Mouse (Mus musculus): ENCODE results near the gene Tnfrsf1a. TPM values are rescaled to one million over a fixed set of nuclear protein-coding genes. Genes with fewer than 3 reads are reported as not detected.
A peak's percentile ranks its signal among the peaks of the same experiment; 100 is the strongest.

The Tnfrsf1a gene
- polyA plus RNA-seq, 1 experiment, result 149 TPM

DNA sequence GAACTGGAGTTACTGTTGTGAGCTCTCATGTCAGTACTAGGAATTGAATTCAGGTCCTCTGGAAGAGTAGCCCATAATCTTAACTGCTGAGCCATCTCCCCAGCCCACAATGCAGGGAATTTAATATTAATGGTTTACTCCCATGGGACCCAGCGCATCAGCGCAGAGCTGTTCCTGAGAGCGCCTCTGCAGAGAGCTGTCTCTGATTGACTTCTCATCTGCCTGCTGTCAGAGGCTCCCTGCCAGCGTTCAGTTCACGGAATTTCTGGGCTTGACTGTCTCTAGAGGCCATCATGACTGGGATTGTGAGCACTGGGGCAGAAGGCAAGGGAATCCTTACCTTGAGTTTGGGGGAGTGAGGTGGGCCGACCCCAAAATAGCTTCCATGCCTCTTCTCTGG is 27.9 kb downstream of the Tnfrsf1a start:
- no peaks in the 10 kb centered on the region for H3K36me3 ChIP-seq (ENCODE audit: control insufficient read depth, insufficient read depth, low read length)
- TF ChIP-seq CTCF (IDR thresholded peaks at IDR 0.05; ENCODE audit: borderline replicate concordance, control insufficient read depth, extremely low read depth, insufficient read depth, low read length, poor library complexity), result no peak
- no peak for TF ChIP-seq POLR2A (IDR thresholded peaks at IDR 0.05; ENCODE audit: control insufficient read depth, extremely low read depth, insufficient read depth, low read length, poor library complexity)
- 93% methylated on average over 6 of the region's 6 CpGs for WGBS
- H3K27ac ChIP-seq (ENCODE audit: control insufficient read depth, insufficient read depth, low read length), result no peak overlapping the region
- no peak overlapping the region for H3K4me3 ChIP-seq (ENCODE audit: control insufficient read depth, insufficient read depth, low read length)
- H3K27me3 ChIP-seq (ENCODE audit: control insufficient read depth, insufficient read depth, low read length), result peaks cover 5% of the 10 kb centered on the region; the same call in 1 of the 2 replicates
- DNase-seq, result no peak
- peaks cover 14% of the 10 kb centered on the region for H3K4me1 ChIP-seq (replicated peaks; ENCODE audit: control insufficient read depth, insufficient read depth, low read length)

DNA sequence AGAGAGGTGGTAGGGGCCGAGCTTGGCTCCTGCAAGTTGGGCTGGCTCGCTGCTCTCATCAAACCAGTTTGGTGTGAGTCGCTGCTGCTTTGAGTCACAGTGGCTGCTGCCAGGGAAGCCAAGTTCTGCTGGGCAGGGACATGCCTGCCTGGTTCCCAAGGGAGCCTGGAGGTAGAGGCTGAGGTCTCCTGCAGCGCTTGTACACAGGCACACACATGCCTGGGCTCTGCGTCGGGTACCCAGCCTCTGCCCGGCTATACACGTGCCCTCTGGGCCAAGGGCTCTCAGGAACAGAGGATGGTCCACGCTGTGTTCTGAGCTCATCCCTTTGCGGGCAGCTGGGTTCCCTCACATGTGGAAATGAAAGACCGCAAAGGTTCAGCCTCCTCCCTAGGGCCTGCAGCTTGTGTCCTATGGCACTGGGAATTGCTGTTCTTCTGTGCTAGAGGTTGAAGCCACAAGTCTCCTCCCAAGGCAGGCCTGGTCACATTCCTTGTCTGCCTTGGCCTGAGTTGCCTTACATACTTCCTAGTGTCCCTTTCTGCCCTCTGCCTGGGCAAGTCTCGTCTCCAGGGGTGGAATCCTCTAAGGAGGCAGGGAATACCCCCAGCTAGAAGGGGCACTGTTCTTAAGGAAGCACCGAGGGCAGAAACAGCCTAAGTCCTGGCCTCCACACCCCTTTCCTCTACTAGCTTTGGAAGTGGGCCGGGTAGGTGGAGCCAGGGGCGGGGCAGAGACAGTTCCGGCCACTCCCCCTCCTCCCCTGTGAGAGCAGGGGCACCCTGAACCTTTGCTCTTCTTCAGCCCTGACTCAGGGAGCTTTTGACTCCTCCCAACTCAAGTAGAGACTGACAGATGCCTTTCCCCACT is 28.7 kb downstream of the Tnfrsf1a start:
- WGBS, result 56% methylated on average over 16 of the region's 16 CpGs
- Histone ChIP-seq H3K4me1 (replicated peaks; ENCODE audit: control insufficient read depth, insufficient read depth, low read length) (peaks cover 14% of the 10 kb centered on the region), H3K4me3 (ENCODE audit: control insufficient read depth, insufficient read depth, low read length) (no peak overlapping the region), H3K27me3 (ENCODE audit: control insufficient read depth, insufficient read depth, low read length) (peaks cover 5% of the 10 kb centered on the region; the same call in 1 of the 2 replicates), H3K36me3 (ENCODE audit: control insufficient read depth, insufficient read depth, low read length) (no peaks in the 10 kb centered on the region), H3K27ac (ENCODE audit: control insufficient read depth, insufficient read depth, low read length) (no peak overlapping the region)
- TF ChIP-seq CTCF (IDR thresholded peaks at IDR 0.05; ENCODE audit: borderline replicate concordance, control insufficient read depth, extremely low read depth, insufficient read depth, low read length, poor library complexity) (no peak), POLR2A (IDR thresholded peaks at IDR 0.05; ENCODE audit: control insufficient read depth, extremely low read depth, insufficient read depth, low read length, poor library complexity) (no peak; the same call in 1 of the 2 replicates)
- DNase-seq, result peak; percentile 89

DNA sequence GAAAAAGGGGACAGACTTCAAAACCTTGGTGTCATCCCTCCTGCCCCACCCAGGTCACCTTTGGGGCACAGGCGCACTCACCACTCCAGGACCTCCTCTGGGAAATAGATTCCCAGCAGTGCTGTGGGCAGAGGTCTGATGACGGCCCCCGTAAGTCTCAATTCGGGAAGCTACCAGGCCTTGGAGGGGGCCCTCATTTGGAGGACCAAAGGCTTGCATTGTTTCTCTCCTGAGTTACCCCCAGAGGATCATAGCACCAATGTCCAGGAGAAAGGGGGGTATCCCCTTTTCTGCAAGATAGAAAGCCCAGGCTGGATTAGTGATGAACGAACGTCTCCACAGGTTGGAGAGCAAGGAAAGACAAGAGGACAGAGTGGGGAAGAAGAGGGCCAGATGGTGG is 29.5 kb downstream of the Tnfrsf1a start:
- H3K4me3 ChIP-seq (ENCODE audit: control insufficient read depth, insufficient read depth, low read length), result no peak overlapping the region

DNA sequence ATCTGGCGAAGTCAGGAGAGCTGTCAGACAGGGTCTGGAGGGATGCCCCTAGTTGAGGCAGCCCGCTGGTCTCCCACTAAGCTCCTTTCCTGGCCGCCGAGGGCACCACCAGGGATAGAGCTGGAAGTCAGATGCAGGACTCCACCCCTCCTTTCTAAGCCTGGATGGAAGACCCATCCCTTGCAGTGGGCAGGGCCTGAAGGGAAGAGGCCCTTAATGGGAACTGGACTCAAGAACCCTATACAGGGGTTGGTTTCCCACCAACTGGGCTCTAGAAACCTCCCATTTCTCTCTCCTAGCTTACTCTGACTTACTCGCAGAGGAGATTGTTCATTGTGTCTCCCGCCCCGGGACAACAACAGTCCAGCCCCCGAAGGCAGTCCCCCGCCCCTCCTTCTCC is 30.6 kb downstream of the Tnfrsf1a start:
- 56% methylated on average over 9 of the region's 9 CpGs for WGBS
- DNase-seq, result no peak
- no peaks in the 10 kb centered on the region for H3K36me3 ChIP-seq (ENCODE audit: control insufficient read depth, insufficient read depth, low read length)
- no peak for TF ChIP-seq CTCF (IDR thresholded peaks at IDR 0.05; ENCODE audit: borderline replicate concordance, control insufficient read depth, extremely low read depth, insufficient read depth, low read length, poor library complexity)
- TF ChIP-seq POLR2A (IDR thresholded peaks at IDR 0.05; ENCODE audit: control insufficient read depth, extremely low read depth, insufficient read depth, low read length, poor library complexity), result no peak
- H3K27me3 ChIP-seq (ENCODE audit: control insufficient read depth, insufficient read depth, low read length), result peaks cover 5% of the 10 kb centered on the region; the same call in 1 of the 2 replicates
- no peak overlapping the region for H3K27ac ChIP-seq (ENCODE audit: control insufficient read depth, insufficient read depth, low read length)
- H3K4me3 ChIP-seq (ENCODE audit: control insufficient read depth, insufficient read depth, low read length), result no peak overlapping the region
- peaks cover 22% of the 10 kb centered on the region for H3K4me1 ChIP-seq (replicated peaks; ENCODE audit: control insufficient read depth, insufficient read depth, low read length)

More for the DNA sequence above, 29.5 kb downstream of the Tnfrsf1a start:
- Histone ChIP-seq H3K27me3 (ENCODE audit: control insufficient read depth, insufficient read depth, low read length) (peaks cover 5% of the 10 kb centered on the region; the same call in 1 of the 2 replicates), H3K36me3 (ENCODE audit: control insufficient read depth, insufficient read depth, low read length) (no peaks in the 10 kb centered on the region), H3K4me1 (replicated peaks; ENCODE audit: control insufficient read depth, insufficient read depth, low read length) (peaks cover 14% of the 10 kb centered on the region), H3K27ac (ENCODE audit: control insufficient read depth, insufficient read depth, low read length) (no peak overlapping the region)
- 73% methylated on average over 6 of the region's 6 CpGs for WGBS
- no peak for DNase-seq
- TF ChIP-seq POLR2A (IDR thresholded peaks at IDR 0.05; ENCODE audit: control insufficient read depth, extremely low read depth, insufficient read depth, low read length, poor library complexity) (no peak), CTCF (IDR thresholded peaks at IDR 0.05; ENCODE audit: borderline replicate concordance, control insufficient read depth, extremely low read depth, insufficient read depth, low read length, poor library complexity) (no peak)

DNA sequence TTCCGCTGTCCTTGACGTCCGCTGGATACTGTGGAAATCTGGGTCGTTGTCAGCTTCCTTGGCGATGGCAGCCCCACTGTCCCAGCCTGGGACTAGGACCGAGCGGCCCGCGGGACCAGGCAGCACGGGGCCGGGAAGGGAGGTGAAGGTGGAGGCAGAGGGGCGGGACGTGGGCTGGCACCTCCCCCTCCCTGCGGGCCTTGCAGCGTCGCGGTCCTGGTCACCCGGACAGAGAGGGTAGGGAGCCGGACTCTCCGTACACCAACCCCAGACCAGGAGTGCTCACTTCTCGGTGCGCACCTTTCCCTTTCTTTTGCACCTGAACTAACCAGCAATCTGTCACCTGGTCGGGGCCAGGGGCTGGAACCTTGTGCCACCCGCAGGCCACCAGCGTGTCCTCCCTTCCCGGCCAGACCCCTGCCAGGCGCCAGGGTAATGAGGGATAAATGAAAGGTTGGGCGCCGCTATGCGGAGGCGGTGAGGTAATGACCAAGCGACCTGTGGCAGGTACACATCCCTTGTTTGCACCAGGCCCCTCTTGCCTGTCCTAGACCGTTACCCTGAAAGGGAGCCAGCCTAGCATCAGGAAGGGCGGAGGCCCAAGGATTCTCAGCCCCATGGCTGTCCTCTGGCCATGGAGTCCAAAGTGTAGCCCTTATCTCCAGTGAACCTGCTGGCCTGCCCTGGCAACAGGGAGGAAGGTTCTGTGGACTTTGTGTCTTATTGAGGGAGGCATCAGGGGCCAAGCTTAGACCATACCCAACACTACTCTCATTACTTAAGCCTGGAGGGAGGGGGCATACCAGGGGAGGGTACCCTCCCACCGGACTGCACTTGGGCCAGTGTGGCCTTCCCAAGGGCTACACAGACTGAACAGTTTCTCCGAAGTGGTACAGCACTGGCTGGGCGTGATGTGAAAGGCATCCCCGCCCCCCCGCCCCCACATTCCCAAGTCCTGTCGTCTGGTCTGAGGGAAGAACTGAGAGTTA is 31.5 kb downstream of the Tnfrsf1a start, which contains the start of gene Plekhg6:
Gene Plekhg6, minus strand, starts transcription at position 422 of the 989 bp plus-strand sequence.
- WGBS, result 29% methylated on average over 40 of the region's 40 CpGs
- TF ChIP-seq CTCF (IDR thresholded peaks at IDR 0.05; ENCODE audit: borderline replicate concordance, control insufficient read depth, extremely low read depth, insufficient read depth, low read length, poor library complexity), result no peak
- no peak for TF ChIP-seq POLR2A (IDR thresholded peaks at IDR 0.05; ENCODE audit: control insufficient read depth, extremely low read depth, insufficient read depth, low read length, poor library complexity)
- H3K27me3 ChIP-seq (ENCODE audit: control insufficient read depth, insufficient read depth, low read length), result peaks cover 5% of the 10 kb centered on the region; the same call in 1 of the 2 replicates
- H3K4me3 ChIP-seq (ENCODE audit: control insufficient read depth, insufficient read depth, low read length), result peak within 1 kb of the TSS; percentile 14; the same call in 1 of the 2 replicates
- DNase-seq, result no peak
- H3K36me3 ChIP-seq (ENCODE audit: control insufficient read depth, insufficient read depth, low read length), result no peaks in the 10 kb centered on the region
- H3K4me1 ChIP-seq (replicated peaks; ENCODE audit: control insufficient read depth, insufficient read depth, low read length), result peaks cover 25% of the 10 kb centered on the region
- no peak within 1 kb of the TSS for H3K27ac ChIP-seq (ENCODE audit: control insufficient read depth, insufficient read depth, low read length)

DNA sequence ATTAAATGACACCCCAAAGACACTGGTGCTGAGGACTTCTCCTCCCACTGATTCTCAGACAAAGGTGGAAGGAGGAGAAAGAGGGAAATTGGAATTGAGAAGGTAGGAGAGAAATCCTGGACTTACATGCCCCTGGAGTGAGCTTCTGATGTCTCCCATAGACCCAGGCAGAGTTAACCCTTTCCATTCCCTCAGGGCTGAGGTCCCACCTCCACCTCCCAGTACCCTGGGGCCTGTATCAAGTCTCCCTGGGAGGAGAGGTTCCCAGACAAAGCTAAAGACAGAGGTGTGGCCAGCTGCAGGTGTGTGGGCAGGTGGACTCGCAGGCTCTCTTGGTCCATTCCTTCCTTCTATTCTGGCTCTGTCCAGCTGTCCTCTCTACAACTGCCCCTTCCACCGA is 32.9 kb downstream of the Tnfrsf1a start:
- WGBS, result 90% methylated on average over 2 of the region's 2 CpGs
- no peak overlapping the region for H3K27ac ChIP-seq (ENCODE audit: control insufficient read depth, insufficient read depth, low read length)
- H3K36me3 ChIP-seq (ENCODE audit: control insufficient read depth, insufficient read depth, low read length), result no peaks in the 10 kb centered on the region
- no peak for DNase-seq
- TF ChIP-seq POLR2A (IDR thresholded peaks at IDR 0.05; ENCODE audit: control insufficient read depth, extremely low read depth, insufficient read depth, low read length, poor library complexity), result no peak
- no peak for TF ChIP-seq CTCF (IDR thresholded peaks at IDR 0.05; ENCODE audit: borderline replicate concordance, control insufficient read depth, extremely low read depth, insufficient read depth, low read length, poor library complexity)
- H3K4me1 ChIP-seq (replicated peaks; ENCODE audit: control insufficient read depth, insufficient read depth, low read length), result peaks cover 25% of the 10 kb centered on the region
- peaks cover 5% of the 10 kb centered on the region; the same call in 1 of the 2 replicates for H3K27me3 ChIP-seq (ENCODE audit: control insufficient read depth, insufficient read depth, low read length)
- H3K4me3 ChIP-seq (ENCODE audit: control insufficient read depth, insufficient read depth, low read length), result no peak overlapping the region

All from thymus, adult 2 months (tissue).